Mouse (Mus musculus): ENCODE measurements around the gene Apmap. TPM values are rescaled to one million over a fixed set of nuclear protein-coding genes. Genes with fewer than 3 reads are reported as not detected.

Apmap gene
- polyA plus RNA-seq, 1 experiment from 2014 or later = 34.2 TPM

- no peak for DNase-seq (ENCODE audit: low spot score)
These were observed 35.5 kb upstream of the Apmap start for GRCm38 (mm10) chr2:150643726-150644415.

DNA sequence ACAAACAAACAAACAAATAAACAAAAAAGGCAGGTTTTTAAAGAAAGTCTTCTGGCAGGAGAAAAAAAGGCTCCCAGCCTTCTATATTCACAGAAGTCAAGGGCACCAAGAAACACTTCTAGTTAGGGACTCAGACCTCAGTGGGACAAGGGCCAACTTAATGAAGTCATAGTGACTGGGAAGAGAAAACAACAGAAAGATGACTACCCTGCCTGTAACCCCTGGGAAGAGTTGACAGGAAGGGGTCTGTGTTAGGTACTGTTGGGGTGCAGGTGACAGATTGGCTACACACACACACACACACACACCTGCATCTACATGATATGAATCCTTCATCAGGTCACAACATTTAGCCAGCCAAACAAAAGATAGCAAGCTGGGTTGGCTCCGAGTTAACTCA is 34.8 kb upstream of the Apmap start:
- Histone ChIP-seq H3K9me3 (no peaks in the 10 kb centered on the region), H3K4me1 (no peaks in the 10 kb centered on the region), H3K4me3 (no peak overlapping the region), H3K36me3 (no peaks in the 10 kb centered on the region), H3K27me3 (ENCODE audit: insufficient read depth, poor library complexity, severe bottlenecking) (no peaks in the 10 kb centered on the region), H3K27ac (no peak overlapping the region)
- 85% methylated on average over 1 of the region's 1 CpGs for WGBS
- no peak for DNase-seq (ENCODE audit: low spot score)

More at GRCm38 (mm10) chr2:150643726-150644415, 35.5 kb upstream of the Apmap start:
- Histone ChIP-seq H3K9me3 (no peaks in the 10 kb centered on the region), H3K4me1 (peaks cover 5% of the 10 kb centered on the region; the same call in 1 of the 2 replicates), H3K27me3 (ENCODE audit: insufficient read depth, poor library complexity, severe bottlenecking) (no peaks in the 10 kb centered on the region), H3K27ac (no peak overlapping the region), H3K4me3 (no peak overlapping the region), H3K36me3 (no peaks in the 10 kb centered on the region)
- 64% methylated on average over 8 of the region's 8 CpGs for WGBS

DNA sequence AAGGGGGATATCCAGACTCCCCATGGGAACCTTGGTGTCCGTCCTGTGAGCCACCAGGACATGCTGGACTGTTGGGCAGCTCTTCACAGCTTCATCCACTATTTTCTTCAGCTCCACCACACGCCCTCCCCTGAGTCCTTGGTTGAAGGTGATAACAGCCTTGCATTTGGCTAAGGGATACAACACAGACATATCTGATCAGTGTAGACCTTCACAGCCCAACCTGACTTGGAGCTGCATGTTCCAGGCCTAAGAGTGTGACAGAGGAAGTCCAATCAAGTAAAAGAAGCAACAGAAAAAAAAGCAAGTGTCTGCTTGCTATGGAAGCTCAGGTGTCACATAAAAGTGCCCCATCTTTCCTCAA is 30.0 kb upstream of the Apmap start:
- Histone ChIP-seq H3K9me3 (no peaks in the 10 kb centered on the region), H3K36me3 (no peaks in the 10 kb centered on the region), H3K4me1 (no peaks in the 10 kb centered on the region), H3K27ac (no peak overlapping the region), H3K27me3 (ENCODE audit: insufficient read depth, poor library complexity, severe bottlenecking) (no peaks in the 10 kb centered on the region), H3K4me3 (no peak overlapping the region)
- no peak for DNase-seq (ENCODE audit: low spot score)
- WGBS = 49% methylated on average over 2 of the region's 2 CpGs

GRCm38 (mm10) chr2:150637702-150638369 is 29.5 kb upstream of the Apmap start:
- Histone ChIP-seq H3K27me3 (ENCODE audit: insufficient read depth, poor library complexity, severe bottlenecking) (no peaks in the 10 kb centered on the region), H3K9me3 (no peaks in the 10 kb centered on the region), H3K4me3 (no peak overlapping the region), H3K27ac (no peak overlapping the region), H3K4me1 (no peaks in the 10 kb centered on the region), H3K36me3 (no peaks in the 10 kb centered on the region)
- 75% methylated on average over 6 of the region's 6 CpGs for WGBS
- DNase-seq (ENCODE audit: low spot score) = no peak

DNA sequence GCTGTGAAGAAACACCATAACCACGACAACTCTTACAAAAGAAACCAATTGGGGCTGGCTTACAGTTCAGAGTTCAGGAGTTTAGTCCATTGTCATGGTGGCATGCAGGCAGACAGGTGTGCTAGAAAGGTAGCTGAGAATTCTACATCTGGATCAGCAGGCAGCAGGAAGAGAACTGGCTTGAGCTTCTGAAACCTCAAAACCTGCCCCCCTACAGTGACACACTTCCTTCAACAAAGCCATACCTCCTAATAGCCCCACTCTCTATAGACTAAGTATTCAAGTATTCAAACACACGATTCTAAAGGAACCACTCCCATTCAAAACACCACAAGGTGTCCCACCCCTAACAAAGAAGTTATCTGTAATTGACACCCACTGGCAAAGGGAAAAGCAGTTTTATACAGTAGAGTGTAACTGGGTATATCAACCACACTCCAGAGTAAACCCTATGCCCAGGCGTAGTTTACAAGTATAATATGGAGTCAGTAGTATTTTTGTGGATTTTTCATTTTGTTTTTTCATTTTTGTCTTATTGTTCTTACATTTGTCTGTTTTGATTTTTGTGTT is 27.6 kb upstream of the Apmap start:
- WGBS = 73% methylated on average over 3 of the region's 3 CpGs
- Histone ChIP-seq H3K27me3 (ENCODE audit: insufficient read depth, poor library complexity, severe bottlenecking) (no peaks in the 10 kb centered on the region), H3K27ac (no peak overlapping the region), H3K4me3 (no peak overlapping the region), H3K36me3 (no peaks in the 10 kb centered on the region), H3K4me1 (no peaks in the 10 kb centered on the region), H3K9me3 (no peaks in the 10 kb centered on the region)
- no peak for DNase-seq (ENCODE audit: low spot score)

- DNase-seq (ENCODE audit: low spot score) = no peak
These were observed 20.9 kb upstream of the Apmap start for GRCm38 (mm10) chr2:150629255-150629654.

DNA sequence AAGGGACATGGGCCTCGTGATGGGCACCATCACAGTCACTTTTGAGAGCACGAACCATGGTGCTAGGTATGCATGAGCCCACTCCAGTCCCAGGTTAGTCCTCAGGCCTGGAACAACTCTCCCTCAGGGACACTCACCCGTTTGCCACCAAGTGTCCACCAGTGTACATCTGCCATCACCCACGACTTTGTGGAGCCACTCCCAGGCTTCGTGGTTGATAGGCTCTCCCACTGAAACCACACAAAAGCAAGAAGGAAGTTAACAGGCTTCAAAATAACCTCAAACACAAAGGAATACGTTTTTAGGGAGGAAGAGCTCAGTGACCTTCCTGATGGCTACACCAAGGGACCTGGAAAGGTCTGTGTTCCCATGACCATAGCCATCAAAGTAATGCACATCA is 18.8 kb upstream of the Apmap start:
- WGBS = 64% methylated on average over 6 of the region's 6 CpGs
- no peaks in the 10 kb centered on the region for H3K36me3 ChIP-seq
- no peaks in the 10 kb centered on the region for H3K4me1 ChIP-seq
- H3K9me3 ChIP-seq = no peaks in the 10 kb centered on the region
- H3K4me3 ChIP-seq = no peak overlapping the region
- no peaks in the 10 kb centered on the region for H3K27me3 ChIP-seq (ENCODE audit: insufficient read depth, poor library complexity, severe bottlenecking)
- H3K27ac ChIP-seq = no peak overlapping the region
- no peak for DNase-seq (ENCODE audit: low spot score)

More at GRCm38 (mm10) chr2:150629255-150629654, 20.9 kb upstream of the Apmap start:
- H3K4me3 ChIP-seq = no peak overlapping the region
- WGBS = 82% methylated on average over 4 of the region's 4 CpGs
- no peaks in the 10 kb centered on the region for H3K4me1 ChIP-seq
- no peaks in the 10 kb centered on the region for H3K9me3 ChIP-seq
- H3K36me3 ChIP-seq = no peaks in the 10 kb centered on the region
- no peak overlapping the region for H3K27ac ChIP-seq
- H3K27me3 ChIP-seq (ENCODE audit: insufficient read depth, poor library complexity, severe bottlenecking) = no peaks in the 10 kb centered on the region

DNA sequence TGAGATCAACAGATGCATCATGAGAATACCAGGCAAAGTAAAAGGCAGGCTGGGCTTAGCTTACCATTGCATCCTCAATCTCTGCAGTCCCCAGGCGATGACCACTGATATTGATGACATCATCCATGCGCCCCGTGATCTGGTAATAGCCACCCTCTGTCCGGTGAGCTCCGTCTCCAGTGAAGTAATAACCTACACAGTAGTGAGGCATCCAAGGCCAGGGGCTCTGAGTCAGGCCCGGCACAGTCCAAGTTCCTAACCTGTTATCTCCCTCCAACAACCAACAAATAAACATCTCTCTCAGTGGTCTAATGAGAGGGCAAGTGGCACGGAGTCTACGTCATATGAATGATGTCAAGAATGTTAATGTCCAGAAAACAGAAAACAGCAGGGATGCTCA is 16.6 kb upstream of the Apmap start:
- WGBS = 83% methylated on average over 8 of the region's 8 CpGs
- Histone ChIP-seq H3K27ac (no peak overlapping the region), H3K36me3 (no peaks in the 10 kb centered on the region), H3K9me3 (no peaks in the 10 kb centered on the region), H3K4me1 (no peaks in the 10 kb centered on the region), H3K27me3 (ENCODE audit: insufficient read depth, poor library complexity, severe bottlenecking) (no peaks in the 10 kb centered on the region), H3K4me3 (no peak overlapping the region)
- no peak for DNase-seq (ENCODE audit: low spot score)

- DNase-seq (ENCODE audit: low spot score) = no peak
- H3K36me3 ChIP-seq = peaks cover 2% of the 10 kb centered on the region; the same call in 1 of the 2 replicates
- no peaks in the 10 kb centered on the region for H3K9me3 ChIP-seq
- WGBS = 84% methylated on average over 3 of the region's 3 CpGs
- no peak overlapping the region for H3K27ac ChIP-seq
- no peaks in the 10 kb centered on the region for H3K27me3 ChIP-seq (ENCODE audit: insufficient read depth, poor library complexity, severe bottlenecking)
- H3K4me3 ChIP-seq = no peak overlapping the region
- H3K4me1 ChIP-seq = no peaks in the 10 kb centered on the region
These were observed 15.6 kb upstream of the Apmap start for GRCm38 (mm10) chr2:150623957-150624356.

DNA sequence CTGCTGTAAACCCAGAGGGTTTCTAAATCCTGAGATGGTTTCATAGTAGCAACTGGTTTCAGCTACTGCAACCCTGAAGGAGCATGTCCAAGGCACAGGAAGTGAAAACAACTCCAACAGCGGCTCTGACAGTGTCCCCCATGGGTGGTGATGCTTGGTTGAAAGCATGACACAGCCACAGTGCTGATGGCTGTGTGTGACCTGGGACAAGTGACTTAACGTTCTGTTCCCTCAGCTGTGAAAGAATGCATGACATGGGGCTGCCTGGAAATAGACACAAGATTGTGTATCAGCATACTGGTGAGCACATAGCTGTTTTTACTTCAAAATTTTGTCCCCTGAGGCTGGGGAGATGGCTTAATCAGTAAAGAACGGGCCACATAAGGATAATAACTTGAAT is 13.3 kb upstream of the Apmap start:
- no peaks in the 10 kb centered on the region for H3K27me3 ChIP-seq (ENCODE audit: insufficient read depth, poor library complexity, severe bottlenecking)
- no peak overlapping the region for H3K27ac ChIP-seq
- no peak overlapping the region for H3K4me3 ChIP-seq
- no peaks in the 10 kb centered on the region for H3K9me3 ChIP-seq
- 65% methylated on average over 3 of the region's 3 CpGs for WGBS
- peaks cover 2% of the 10 kb centered on the region; the same call in 1 of the 2 replicates for H3K36me3 ChIP-seq
- no peaks in the 10 kb centered on the region for H3K4me1 ChIP-seq
- DNase-seq (ENCODE audit: low spot score) = no peak

DNA sequence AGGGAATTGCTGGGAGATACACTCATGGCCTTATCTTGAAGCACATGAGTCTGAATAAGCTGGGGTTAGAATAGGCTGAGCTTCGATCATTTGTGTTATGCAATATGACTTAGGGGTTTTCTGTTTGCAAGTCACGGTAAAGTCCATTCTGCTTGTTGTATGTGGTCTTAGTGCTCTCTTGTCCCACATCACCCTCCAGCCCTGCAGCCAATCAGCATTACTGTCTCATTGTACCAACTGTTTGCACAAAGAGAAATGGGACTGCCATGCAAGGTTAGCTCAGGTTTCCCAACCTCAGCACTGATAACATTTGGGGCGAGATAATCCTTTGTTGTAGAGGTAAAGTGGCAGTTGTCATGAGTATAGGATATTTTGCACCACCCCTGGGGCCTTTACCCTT is 1.7 kb upstream of the Apmap start:
- H3K27ac ChIP-seq = no peak overlapping the region
- H3K36me3 ChIP-seq = no peaks in the 10 kb centered on the region
- H3K9me3 ChIP-seq = no peaks in the 10 kb centered on the region
- no peak for DNase-seq (ENCODE audit: low spot score)
- 60% methylated on average over 3 of the region's 3 CpGs for WGBS
- no peak overlapping the region for H3K4me3 ChIP-seq
- peaks cover 9% of the 10 kb centered on the region for H3K4me1 ChIP-seq
- no peaks in the 10 kb centered on the region for H3K27me3 ChIP-seq (ENCODE audit: insufficient read depth, poor library complexity, severe bottlenecking)

DNA sequence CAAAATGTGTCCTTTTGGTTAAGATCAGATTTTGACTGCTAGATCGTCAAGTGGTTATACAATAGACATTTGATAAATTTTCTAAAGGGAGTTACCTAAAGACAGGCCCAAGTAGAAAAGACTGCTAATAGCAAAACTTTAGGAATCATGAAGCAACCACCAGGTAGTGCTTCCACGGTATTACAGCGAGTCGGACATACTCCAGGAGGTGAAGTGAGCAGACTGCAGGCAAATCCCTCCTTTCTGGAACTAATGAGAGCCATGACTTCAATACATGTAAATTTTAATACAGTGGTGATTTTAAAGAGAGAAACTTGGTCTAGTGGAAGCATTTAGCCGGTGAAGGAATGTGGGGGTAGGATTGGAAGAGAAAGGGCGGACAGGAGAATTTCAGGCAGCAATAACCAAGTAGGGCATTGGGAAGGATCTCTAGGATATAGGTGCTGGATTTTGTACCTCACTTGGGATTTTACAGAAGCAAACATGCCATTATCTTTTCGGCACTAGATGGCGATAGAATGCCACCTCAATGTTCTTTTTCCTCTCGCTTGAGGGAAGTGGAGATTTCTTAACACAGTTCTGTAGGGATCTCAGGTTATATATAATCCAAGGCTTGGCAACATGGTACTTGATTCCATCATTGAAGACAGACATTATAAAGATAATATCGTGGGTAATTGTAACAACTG is 649 bp upstream of the Apmap start:
- Histone ChIP-seq H3K27ac (peak overlapping the region; percentile 87; the same call in 1 of the 2 replicates), H3K4me1 (peaks cover 9% of the 10 kb centered on the region), H3K27me3 (ENCODE audit: insufficient read depth, poor library complexity, severe bottlenecking) (no peaks in the 10 kb centered on the region), H3K4me3 (peak overlapping the region; percentile 91), H3K36me3 (no peaks in the 10 kb centered on the region), H3K9me3 (no peaks in the 10 kb centered on the region)
- WGBS = 2% methylated on average over 10 of the region's 10 CpGs
- no peak for DNase-seq (ENCODE audit: low spot score)

DNA sequence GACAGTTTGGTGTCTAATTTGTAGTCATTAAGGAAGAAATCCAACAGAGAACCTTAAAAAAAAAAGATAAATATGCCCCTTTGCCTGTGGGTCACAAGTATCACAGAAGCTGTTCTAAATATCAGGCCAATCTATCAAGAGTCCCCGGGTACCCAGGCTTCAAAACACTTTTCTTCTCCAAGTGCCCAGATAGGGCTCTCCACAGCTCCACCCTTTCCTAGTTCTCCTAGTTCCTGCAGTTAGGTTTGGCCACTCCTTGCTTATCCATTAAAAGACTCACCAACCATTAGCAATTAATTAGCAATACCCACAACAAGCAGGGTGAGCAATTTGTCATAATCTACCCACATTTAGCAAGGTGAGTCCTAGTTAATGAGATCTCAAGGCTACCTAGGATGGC is 1.3 kb downstream of the Apmap start:
- no peak overlapping the region for H3K4me3 ChIP-seq
- WGBS = 39% methylated on average over 1 of the region's 1 CpGs
- DNase-seq (ENCODE audit: low spot score) = no peak

More for the DNA sequence above, 1.3 kb downstream of the Apmap start:
- no peak overlapping the region for H3K27ac ChIP-seq
- H3K27me3 ChIP-seq (ENCODE audit: insufficient read depth, poor library complexity, severe bottlenecking) = no peaks in the 10 kb centered on the region
- H3K9me3 ChIP-seq = no peaks in the 10 kb centered on the region
- peaks cover 9% of the 10 kb centered on the region for H3K4me1 ChIP-seq
- H3K36me3 ChIP-seq = no peaks in the 10 kb centered on the region
